Mouse (Mus musculus) spleen, adult 2 months (tissue): Measurements from ENCODE around the gene Npm1.

Source experiments
- CTCF ChIP-seq: fragments of 200-500 bp; IDR thresholded peaks from 2 replicates; pipeline ENCODE4 v1.5.1; 2011; ENCODE audit warnings: mild to moderate bottlenecking, inconsistent platforms; ENCODE audit not compliant: insufficient read depth, insufficient read length, insufficient replicate concordance; ENCODE audit errors: extremely low read depth
- POLR2A ChIP-seq: fragments of 200-500 bp; IDR thresholded peaks from 2 replicates; pipeline ENCODE4 v1.6.1; 2011; ENCODE audit warnings: low read depth, low read length, inconsistent platforms

- no peak for TF ChIP-seq CTCF
- TF ChIP-seq POLR2A, result no peak
Observed at GRCm38 (mm10) chr11:33151128-33151779, 11.8 kb downstream of the Npm1 start.
